Mouse (Mus musculus) brain, embryonic 14.5 days (tissue): ENCODE data around the gene Nab2. TPM values are rescaled to one million over a fixed set of nuclear protein-coding genes. Genes with fewer than 3 reads are reported as not detected.

Experiments used
- DNase-seq: peaks from one replicate; pipeline ENCODE4 v3.0.0-alpha.2; 2011; ENCODE audit warnings: low read depth
- CTCF ChIP-seq: fragments of 200-500 bp; IDR thresholded peaks from 2 replicates; pipeline ENCODE4 v1.5.1; 2012; ENCODE audit warnings: inconsistent platforms, mild to moderate bottlenecking, moderate library complexity, borderline replicate concordance; ENCODE audit not compliant: insufficient read depth, insufficient read length; ENCODE audit errors: extremely low read depth
- POLR2A ChIP-seq: fragments of 200-500 bp; IDR thresholded peaks from 2 replicates; pipeline ENCODE4 v1.6.1; 2012; ENCODE audit warnings: mild to moderate bottlenecking, inconsistent platforms, borderline replicate concordance; ENCODE audit not compliant: poor library complexity, insufficient read depth, insufficient read length, severe bottlenecking; ENCODE audit errors: extremely low read depth
- polyA plus RNA-seq: library from polyadenylated mRNA; depleted of rRNA; stranded (reverse); fragments of >200 nt; gene quantifications from 2 replicates; pipeline ENCODE4 v1.2.3, GENCODE M21; 2012

Gene Nab2
- polyA plus RNA-seq, 1 experiment = 7.4 TPM

GRCm38 (mm10) chr10:127632668-127633271 lies 35.6 kb downstream of the Nab2 start:
- TF ChIP-seq POLR2A (no peak), CTCF (no peak)
- no peak for DNase-seq

- TF ChIP-seq POLR2A (no peak), CTCF (no peak)
- DNase-seq = no peak
Observed at GRCm38 (mm10) chr10:127631261-127632214, 36.8 kb downstream of the Nab2 start.

- DNase-seq = no peak
- TF ChIP-seq CTCF (peak; percentile 45; the same call in 1 of the 2 replicates), POLR2A (no peak)
Observed at GRCm38 (mm10) chr10:127626433-127626832, 41.9 kb downstream of the Nab2 start.

- DNase-seq = no peak
- no peak for TF ChIP-seq CTCF
- TF ChIP-seq POLR2A = no peak
Observed at GRCm38 (mm10) chr10:127623439-127624216, 44.7 kb downstream of the Nab2 start.

- no peak for TF ChIP-seq POLR2A
- TF ChIP-seq CTCF = no peak
- DNase-seq = no peak
Observed at GRCm38 (mm10) chr10:127622661-127623060, 45.7 kb downstream of the Nab2 start.

- TF ChIP-seq POLR2A (no peak), CTCF (peak; percentile 46; the same call in 1 of the 2 replicates)
- peak; percentile 59 for DNase-seq
Observed at GRCm38 (mm10) chr10:127622057-127622392, 46.3 kb downstream of the Nab2 start.

- TF ChIP-seq CTCF (no peak), POLR2A (peak; percentile 30; the same call in 1 of the 2 replicates)
- DNase-seq = peak; percentile 96
Observed at GRCm38 (mm10) chr10:127621191-127622056, 46.9 kb downstream of the Nab2 start.

- peak; percentile 59 for DNase-seq
- TF ChIP-seq CTCF (no peak), POLR2A (no peak)
Observed at GRCm38 (mm10) chr10:127620406-127621190, 47.8 kb downstream of the Nab2 start, which contains the start of gene Lrp1. TSS of gene Lrp1 (minus strand) at chr10:127621148.

- TF ChIP-seq POLR2A = no peak
- TF ChIP-seq CTCF = peak; percentile 4; the same call in 1 of the 2 replicates
Observed at GRCm38 (mm10) chr10:127619941-127620405, 48.4 kb downstream of the Nab2 start.

GRCm38 (mm10) chr10:127619119-127619721 lies 49.1 kb downstream of the Nab2 start:
- DNase-seq = no peak
- no peak for TF ChIP-seq POLR2A
- TF ChIP-seq CTCF = no peak

More at GRCm38 (mm10) chr10:127619941-127620405, 48.4 kb downstream of the Nab2 start:
- DNase-seq = peak; percentile 56

GRCm38 (mm10) chr10:127618173-127618572 lies 50.2 kb downstream of the Nab2 start:
- TF ChIP-seq POLR2A = no peak
- no peak for DNase-seq

GRCm38 (mm10) chr10:127617294-127617693 lies 51.1 kb downstream of the Nab2 start:
- no peak for DNase-seq
- TF ChIP-seq POLR2A = no peak
- no peak for TF ChIP-seq CTCF
